Mouse (Mus musculus) small intestine, adult 10 weeks (tissue): ENCODE measurements around the gene Mynn. TPM values are rescaled to one million over a fixed set of nuclear protein-coding genes. Genes with fewer than 3 reads are reported as not detected.

Experiments
- polyA plus RNA-seq: library from polyadenylated mRNA; stranded (reverse); fragments of 350-450 nt; fragmentation: Illumina TruSeq; extraction: RNeasy Lipid Tissue Mini Kit (QIAGEN cat#74804); gene quantifications from one replicate; pipeline ENCODE4 v1.2.3, GENCODE M21; 2014; ENCODE audit warnings: low replicate concordance

The Mynn gene
- polyA plus RNA-seq = 38.2 TPM

GRCm38 (mm10) chr3:30602065-30602739 lies at the start of gene Mynn:
Mynn (plus strand) TSS chr3:30602065.

GRCm38 (mm10) chr3:30599711-30600545 lies 1.9 kb upstream of the Mynn start, which contains the start of gene Actrt3:
Actrt3 (minus strand) TSS chr3:30599939.

DNA sequence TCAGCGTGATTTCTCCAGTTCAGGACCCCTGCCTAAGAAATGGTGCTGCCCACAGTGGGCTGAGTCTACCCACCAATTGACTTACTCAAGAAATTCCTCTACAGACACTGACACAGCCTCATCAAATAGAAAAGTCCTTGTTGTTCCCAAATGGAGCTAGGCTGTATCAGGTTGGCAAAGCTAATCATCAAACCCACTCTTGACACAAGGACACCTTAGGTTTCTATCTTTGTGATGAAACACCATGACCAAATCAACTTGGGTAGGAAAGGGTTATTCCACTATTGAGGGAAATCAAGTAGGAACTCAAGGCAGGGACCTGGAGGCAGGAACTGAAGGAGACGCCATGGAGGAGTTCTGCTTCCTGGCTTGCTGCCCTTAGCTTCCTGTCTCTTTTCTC lies 42.3 kb downstream of the Mynn start, which contains the start of gene Lrriq4:
TSS of gene Lrriq4 (plus strand) at position 301 of the 400 bp plus-strand sequence.

GRCm38 (mm10) chr3:30647440-30648090 lies 45.7 kb downstream of the Mynn start, which contains the start of gene Lrrc34:
Lrrc34 (minus strand) TSS chr3:30647869.

Other genes with a start within 250 kb of the Mynn start
- 9.6 TPM for gene Mecom, start 54.1 kb upstream of the Mynn start, polyA plus RNA-seq
- gene Actrt3, start 2.1 kb upstream of the Mynn start, polyA plus RNA-seq = not detected
- not detected for gene Lrriq4, start 42.4 kb downstream of the Mynn start, polyA plus RNA-seq
- gene Lrrc34, start 45.8 kb downstream of the Mynn start, polyA plus RNA-seq = 0.30 TPM
- 3.5 TPM for gene Lrrc31, start 97.8 kb downstream of the Mynn start, polyA plus RNA-seq
- not detected for gene Samd7, start 144.2 kb downstream of the Mynn start, polyA plus RNA-seq
- gene Sec62, start 190.8 kb downstream of the Mynn start, polyA plus RNA-seq = 160 TPM